Mouse (Mus musculus) retina, postnatal 7 days (tissue): ENCODE results near the gene Fuca1.

Experiments
- DNase-seq: peaks from one replicate; pipeline ENCODE4 v3.0.0-alpha.2; 2012; ENCODE audit warnings: low read depth, low spot score

Fuca1 gene

DNA sequence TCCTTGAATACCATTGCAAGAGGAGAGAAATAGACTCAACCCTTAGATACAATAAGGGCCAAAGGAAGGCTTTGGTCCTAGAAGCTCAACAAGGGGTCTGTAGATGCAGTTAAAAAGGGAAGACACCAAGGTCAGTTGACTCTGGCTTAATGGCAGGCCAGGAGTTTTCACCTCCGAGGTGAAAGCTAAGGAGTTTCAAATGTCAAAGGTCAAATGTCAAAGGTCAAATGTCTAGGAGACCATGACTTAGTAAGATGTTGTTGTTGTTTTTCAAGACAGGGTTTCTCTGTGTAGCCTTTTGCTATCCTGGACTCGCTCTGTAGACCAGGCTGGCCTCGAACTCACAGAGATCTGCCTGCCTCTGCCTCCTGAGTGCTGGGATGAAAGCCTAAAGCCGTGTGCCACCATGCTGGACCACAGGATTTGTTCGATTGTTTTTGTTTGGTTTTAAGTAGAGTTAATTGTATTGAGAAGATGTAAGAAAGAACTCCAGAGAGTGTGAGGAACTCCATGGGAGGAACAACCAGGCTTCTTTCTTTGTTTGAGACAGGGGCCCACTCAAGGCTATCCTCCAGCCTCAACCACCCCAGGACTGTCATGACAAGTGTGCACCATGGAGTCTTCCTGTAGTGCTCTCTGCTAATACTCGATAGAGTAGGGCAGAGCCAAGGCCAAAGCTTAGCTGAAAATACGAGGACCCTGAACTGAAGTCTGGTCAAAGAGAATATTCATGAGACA lies 31.2 kb upstream of the Fuca1 start:
- no peak for DNase-seq

DNA sequence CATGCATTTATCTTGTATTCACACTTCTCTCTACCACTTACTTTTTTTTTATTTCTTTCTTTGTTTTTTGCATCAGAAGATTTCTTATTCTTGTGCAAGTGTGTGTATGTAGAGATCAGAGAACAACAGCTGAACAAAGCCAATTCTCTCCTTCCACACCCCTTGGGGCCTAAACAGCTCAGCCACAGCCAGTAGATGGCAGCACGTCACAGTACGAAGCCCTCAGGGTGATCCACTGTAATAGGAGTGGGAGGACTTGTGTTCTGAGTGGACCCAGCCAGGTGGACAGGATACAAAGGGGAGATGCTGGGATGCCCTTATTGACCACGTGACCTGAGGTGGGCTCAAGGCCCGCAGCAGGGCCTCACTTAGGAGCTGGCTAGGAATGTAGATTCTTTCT lies 30.7 kb upstream of the Fuca1 start:
- peak; percentile 78 for DNase-seq

DNA sequence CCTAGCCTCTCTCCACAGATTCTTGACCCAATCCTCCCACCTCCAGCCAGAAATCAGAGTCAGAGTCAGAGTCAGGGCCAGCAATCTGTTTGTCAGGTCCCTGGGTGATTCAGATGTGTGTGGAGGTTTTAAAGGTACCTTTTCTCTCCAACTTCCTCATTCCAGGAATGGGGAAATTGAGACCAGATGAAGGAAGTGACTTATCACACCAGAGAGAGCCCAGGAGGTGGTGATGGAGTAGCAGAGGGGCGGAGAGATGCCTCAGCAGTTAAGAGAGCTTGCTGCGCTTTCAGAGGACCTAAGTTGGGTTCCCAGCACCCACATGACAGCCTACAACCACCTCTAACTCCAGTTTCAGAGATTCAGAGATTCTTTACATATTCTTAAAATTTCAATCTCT lies 29.0 kb upstream of the Fuca1 start:
- DNase-seq: no peak

DNA sequence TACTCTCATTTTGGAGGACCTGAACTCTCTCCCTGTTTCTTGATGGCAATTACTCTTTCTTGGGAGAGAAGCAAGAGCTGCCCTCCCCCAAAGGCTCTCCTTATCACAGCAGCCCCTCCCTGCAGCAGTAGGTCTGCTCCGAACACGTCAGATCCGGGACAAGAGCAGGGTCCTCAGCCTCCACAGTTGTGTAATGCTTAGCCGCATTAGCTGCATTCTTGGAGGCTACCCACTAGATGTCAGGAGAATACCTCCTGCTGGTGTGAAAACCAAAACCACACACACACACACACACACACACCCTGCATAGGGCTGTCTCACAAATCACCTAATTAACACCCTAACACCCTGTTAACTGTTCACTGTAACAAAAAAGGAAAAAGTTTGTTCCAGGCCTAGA lies 27.7 kb upstream of the Fuca1 start:
- DNase-seq: no peak

DNA sequence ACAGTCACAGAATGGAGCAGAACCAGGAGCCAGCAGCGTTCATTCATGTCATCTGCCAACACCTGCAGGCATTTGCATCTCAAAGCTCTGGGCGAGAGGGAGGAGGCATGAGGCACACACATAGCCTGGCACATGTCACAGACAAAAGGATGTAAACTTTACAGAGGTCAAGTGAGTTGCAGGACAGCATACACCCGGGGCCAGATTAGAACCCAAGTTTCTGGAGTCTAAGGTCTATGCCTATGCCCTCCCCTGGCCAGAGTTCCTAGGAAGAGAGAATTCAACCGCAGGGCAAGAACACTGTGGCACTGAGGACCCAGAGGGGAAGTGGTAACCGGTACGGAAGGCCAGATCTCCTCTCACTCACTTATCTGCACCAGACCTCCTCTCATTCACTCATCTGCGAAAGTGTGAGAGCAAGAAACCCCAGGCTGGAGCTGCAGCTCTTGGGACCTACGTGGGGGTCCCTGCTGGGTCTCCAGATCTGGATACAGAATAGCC lies 25.4 kb upstream of the Fuca1 start, which contains the start of gene Cnr2:
Gene Cnr2 (plus strand): TSS at position 324 of the 501 bp plus-strand sequence.
- DNase-seq: no peak

DNA sequence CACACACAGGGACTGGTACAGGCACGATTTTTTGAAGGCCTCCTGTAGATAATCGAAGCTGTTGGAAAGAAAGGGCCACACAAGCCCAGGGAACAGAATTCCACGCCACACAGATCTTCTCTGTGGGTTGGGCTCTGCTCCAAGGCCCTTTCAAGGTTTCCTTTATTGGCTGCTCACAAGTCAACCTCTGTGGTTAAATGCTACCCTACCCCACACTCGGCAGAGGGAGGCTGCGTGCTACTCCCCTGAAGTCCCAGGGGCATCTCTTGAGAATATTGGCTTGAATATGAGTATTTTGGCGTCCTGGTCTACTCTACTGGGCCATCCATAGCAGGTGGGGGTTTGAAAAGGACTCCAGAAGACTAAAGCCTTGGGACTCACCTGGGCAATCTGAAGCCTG lies 24.4 kb upstream of the Fuca1 start:
- DNase-seq: no peak

DNA sequence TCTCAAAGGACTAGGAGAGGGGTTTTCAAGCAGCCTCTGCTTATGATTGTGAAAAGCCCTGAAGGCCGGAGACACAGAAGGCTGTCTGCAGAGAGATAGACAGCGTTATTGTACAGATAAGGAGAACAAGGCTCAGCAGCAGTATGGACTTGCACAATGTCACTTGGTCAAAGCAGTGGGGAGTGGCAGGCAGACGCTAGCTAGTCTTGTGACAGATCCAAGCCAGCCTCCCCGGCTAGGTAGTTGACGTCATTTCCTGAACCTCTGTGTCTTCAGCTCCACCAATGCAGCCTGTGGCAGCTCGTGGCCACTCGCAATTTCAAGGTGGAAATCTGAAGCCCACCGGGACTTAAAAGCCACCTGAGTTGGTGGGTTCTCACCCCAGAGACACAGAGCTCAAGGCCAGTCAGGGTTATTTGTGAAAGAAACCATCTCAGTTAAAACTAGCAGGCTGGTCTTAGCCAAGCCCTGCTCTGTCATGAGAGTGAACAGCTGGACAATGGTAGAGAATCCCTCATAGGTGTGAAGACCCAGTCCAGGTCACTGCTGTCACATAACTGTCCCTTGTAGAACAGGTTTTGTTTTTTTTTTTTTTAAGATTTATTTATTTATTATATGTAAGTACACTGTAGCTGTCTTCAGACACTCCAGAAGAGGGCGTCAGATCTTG lies 22.0 kb upstream of the Fuca1 start:
- DNase-seq: no peak

DNA sequence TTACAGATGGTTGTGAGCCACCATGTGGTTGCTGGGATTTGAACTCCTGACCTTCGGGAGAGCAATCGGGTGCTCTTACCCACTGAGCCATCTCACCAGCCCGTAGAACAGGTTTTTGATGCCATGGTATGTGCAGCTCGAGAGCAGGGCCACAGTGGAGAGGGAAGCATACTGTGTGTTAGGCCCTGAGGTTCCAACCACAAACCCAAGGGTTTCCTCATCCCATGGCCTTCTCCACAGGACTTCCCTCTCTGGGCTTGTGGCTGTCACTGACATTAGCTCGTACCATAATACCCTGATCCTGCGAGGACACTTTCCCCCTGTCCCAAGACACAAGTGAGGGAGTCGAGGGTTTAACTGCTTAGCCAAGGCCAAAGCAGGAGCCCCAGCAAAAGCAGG lies 21.5 kb upstream of the Fuca1 start:
- DNase-seq: no peak

DNA sequence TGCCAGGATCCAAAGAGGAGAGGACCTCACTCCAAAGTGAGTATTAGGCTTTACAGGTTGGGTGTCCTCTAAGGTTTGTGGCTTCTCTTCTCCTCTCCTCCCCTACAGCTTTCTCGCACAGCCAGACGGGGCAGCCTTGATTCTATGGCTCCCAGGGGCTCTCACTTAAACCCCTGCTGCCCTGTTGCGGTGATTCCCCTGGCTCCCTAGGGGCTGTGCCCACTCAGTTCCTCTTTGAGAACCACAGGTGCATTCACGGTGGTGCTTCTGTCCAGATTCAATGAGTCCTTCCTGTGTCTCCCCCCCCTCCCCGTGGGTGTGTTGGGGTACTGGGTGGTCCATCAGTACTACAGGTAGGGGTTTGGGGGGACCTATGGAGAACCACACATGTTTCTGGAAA lies 20.5 kb upstream of the Fuca1 start:
- no peak for DNase-seq

DNA sequence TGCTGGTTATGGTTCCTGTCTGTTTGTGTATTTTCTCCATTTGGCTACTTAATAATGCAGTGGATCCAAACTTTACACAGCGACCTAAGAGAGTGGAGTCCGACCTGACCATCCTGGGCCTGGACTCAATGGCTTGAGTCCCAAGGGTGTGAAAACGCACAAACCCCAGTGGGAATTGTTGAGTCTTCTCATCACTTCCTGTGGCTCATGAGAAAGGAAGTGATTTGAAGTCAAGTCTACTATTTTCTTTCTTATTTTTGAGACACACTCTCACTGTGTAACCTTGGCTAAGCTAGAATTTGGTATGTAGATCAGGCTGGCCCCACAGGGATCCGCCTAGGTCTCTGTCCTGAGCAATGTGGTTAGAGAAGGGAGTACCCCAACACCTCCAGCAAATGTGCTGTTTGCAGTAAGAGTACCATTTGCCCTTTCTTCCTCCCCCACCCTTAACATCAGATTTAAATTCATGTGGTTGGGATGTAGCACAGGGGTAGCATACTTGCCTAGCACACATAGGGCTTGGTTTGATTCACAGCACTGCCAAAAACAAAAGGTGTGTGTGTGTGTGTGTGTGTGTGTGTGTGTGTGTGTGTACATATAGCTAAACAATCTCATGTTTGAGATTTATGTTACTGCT lies 17.8 kb upstream of the Fuca1 start:
- no peak for DNase-seq

DNA sequence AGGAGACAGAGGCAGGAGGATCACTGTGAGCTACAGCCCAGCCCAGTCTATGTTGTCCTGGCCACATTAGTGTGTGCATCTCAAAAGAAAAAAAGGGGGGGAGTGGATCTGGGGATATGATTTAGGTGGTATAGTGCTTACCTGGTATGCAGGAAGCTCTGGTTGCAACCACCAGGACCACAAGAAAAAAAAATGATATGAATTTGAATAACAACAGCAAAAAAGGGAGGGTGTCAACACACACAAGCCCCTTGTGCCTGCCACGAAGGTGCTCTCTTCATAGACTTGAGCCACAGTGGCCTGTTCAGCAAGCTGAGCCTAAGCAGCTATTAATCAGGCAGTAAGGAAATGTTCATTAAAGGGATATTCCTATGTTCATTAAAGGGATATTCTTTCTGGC lies 15.7 kb upstream of the Fuca1 start:
- DNase-seq: no peak

DNA sequence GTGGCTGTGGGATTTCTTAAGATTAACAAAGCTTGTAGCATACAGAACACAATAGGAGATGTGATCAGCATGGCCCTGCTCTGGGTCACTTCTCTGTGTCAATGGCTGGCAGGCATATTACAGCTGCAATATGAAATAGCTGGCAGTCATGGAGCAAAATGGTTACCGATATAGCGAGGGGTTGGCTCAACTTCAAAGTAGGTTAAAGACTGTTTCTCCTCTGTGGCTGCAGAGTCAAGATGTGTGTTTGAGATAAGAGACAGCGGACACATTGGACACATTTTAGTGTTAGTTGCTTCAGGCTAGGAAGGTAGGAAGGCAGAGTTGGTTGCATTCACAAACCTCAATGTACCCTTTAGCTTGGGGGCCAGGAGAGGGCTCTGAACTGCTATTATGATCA lies 13.9 kb upstream of the Fuca1 start:
- DNase-seq: no peak

DNA sequence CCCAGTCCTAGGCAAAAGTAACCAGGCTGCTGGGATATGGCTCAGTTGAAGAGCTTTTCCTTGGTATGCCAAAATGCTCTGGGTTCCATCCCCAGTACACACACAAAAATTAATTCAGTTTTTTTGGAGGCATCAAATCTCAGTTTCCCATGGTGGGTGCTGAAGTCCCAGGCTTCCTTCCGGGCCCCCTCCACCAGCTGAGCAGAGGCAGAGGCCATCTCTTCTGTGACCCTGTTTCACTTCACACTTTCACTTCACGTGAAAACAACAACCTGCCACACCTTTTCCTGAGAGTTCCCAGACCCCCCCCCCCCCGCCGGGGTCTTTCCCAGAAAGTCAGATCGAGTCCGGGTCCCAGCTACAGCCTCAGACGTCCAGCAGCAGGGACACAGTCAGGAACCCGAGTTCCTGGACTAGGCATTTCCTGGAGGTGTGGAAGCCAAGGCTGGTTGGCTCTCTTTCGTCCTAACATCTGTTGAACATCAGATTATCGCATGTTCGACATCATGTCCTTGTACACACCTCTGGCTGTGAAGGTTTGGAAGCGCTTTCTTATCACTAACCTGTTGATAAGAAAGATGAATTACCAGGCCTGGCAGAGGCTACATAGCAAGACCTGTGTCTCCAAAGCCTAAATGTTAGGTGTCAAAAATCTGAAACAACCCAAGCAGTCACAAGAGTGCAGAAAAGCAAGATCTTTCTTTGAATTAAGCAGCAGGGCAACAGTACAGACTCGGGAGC lies 11.0 kb upstream of the Fuca1 start:
- DNase-seq: no peak

DNA sequence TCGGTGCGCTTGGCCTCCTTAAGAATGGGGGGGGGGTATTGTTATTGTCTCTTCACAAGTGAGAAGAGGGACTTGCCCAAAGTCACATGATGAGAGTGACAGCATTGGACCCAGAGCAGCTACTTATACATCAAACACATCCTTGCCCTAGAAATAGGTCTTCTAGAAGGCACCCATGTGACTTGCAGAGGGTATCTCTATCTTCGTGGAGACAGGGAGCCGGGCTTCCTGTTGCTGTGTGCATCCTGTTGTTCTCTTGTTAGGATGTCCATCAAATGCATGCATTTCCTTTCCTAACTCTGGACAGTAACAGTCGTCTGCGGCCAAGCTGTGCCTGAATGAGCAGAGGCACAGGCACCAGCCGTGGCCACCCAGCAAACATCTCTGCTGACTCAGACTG lies 9.0 kb upstream of the Fuca1 start:
- no peak for DNase-seq

DNA sequence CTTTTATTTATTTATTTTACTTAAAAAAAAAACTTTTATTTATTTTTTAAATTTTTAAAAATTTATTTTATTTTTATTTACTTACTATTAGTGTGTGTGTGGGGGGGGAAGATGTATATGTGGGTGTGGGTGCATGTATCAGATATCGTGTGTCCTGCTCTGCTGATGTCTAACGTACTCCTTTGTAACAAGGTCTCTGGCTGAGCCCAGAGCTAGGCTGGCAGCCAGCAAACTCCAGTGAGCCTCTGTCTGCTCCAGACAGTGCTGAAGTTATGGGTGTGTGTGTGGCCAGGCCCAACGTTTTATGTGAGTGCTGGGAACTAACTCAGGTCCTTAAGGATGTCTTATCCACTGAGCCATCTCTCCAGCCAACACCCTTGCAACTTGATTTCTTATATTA lies 8.4 kb upstream of the Fuca1 start:
- DNase-seq: no peak

DNA sequence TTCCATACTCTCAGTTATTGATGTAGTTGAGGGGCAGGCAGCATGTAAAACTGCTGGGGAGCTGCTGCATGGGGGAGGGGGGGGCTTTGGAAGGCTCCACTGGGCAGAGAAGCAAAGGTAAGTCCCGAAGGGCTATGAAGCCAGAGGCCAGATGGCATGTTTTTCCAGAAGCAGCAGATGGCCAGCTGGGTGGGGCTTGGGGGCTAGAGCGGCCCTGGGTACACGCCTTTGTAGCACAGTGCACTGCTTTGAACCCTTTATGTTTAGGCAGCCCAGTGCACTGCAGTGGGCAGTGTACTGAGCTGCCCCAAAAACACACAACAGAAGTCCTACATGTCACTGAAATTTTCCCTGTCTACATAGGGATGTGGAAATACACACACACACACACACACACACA lies 7.7 kb upstream of the Fuca1 start:
- DNase-seq: peak; percentile 54

DNA sequence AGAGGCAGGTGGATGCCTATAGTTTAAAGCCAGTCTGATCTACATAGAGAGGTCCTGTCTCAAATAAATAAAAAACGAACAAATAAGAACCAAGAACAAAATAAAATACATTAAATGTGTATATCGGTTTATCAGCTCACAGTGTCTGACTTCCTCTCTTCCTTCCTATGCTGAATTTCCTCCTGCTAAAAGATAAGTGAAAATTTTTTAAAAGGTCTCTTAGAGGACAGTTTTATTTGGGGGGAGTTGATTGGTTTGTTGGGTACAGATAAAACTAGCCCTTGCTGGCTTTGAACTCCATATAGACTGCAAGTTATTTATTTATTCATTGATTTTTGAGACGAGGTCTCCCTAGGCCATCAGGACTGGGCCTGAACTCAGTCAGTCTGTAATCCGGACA lies 7.1 kb upstream of the Fuca1 start:
- DNase-seq: no peak

DNA sequence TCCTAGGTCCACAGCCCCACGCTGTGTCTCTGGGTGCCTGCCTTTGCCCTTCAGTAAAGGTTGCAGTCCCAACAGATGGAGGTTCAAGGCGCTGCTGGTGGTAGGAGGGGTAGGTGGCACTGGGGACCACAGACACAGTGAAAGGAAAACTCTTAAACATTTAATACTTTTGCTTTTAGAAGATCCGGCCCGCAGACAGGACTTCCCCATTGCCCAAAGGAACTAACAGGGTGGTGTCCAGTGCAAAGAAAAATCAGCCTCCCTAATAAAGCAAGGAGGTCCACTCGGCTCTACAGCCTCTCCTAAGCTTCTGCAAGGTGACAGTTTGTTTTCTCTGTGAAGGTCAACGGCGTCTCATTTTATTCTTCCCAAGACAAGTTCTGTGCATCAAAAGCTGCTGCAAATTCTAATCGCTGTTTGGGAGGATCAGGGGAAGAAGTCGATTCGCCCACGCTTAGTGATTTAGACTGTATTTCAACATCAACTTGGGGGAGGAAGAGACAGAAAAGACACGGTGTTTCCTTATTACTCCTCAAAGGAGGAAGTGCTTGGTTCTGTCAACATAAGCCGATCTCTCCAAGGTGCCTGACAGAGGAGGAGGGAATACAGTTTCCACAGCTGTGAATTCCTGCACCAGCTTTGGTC lies 1.8 kb upstream of the Fuca1 start:
- DNase-seq: no peak

DNA sequence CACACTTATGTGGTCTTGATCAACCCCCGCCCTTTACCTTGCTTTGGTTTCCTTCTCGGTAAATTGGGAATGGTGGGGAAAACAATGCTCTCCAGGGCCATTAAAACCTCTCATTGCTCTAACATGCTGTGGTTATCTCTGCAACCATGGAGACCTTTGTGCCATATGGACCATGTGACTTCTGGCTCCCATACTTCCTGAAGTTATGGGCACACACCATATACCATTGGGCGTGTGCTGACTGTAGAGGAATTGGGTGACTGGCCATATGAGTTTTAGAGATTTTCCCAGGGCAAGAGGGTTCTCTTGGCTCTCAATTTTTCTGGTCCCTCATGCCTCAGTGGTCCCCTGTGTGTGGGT lies 1.3 kb upstream of the Fuca1 start:
- DNase-seq: no peak

DNA sequence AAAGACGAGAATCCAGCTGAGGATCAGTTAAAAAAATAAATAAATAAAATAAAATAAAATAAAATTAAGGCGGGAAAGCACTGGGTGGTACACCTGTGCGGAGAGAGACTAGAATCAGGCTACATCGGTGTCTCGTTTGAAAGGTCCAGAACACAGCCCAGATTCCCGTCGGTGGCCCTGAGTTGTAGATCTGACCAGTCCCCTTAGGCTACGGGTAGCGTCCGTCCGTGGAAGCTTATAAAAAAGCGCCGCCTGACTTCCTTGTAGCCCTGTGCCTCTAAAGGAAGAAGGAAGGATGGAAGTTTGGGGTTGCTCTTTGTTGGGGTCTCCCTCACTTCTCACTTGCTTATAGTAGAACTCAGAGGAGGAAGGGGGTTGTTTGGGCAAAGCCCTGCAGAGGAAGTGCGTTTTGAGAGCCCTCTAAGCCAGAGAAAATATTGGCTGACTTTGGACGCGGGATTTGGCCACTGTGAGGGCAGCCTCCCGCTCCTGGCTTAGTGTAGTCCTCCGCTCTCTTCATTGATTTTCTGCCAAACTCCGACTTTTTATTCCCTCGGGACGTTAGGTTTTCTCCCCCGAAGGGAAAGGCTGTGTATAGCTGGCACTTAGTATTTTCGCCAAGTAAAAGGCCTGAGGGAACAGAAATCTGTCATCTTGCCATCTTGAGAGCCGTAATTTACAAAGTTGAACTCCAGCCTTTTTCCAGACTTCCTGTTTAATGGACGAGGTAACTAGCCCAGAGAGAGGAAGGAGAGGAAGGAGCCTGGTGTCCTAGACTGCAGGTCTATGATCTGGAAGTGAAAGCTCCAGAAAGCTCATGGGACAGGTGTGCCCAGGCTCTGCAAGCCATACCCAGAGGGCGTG lies 954 bp downstream of the Fuca1 start:
- DNase-seq: no peak

DNA sequence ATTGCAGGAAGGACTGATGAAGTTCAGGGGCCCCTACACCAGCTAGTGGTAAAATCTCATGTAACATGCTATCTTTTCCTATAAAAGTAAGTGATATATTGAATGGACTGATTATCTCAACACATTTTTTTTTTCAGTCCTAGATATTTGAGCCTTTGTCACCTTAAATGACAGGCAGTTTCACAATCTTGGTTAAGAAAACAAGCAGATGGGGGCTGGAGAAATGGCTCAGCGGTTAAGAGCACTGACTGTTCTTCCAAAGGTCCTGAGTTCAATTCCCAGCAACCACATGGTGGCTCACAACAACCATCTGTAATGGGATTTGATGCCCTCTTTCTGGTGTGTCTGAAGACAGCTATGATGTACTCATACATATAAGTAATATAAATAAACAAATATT lies 1.7 kb downstream of the Fuca1 start:
- no peak for DNase-seq
